ENCODE assay signal across 24 mouse cellular contexts in genomic region chr9:9420326-9420725, GRCm38 (mm10).
"Had no signal": no experiment of that assay in that cellular context is flagged by ENCODE, and none has a peak within 500 bp of the region (broad histone marks: within the 10 kb centered on the region; RNA-seq: fewer than 3 reads in every experiment).

No protein-coding gene starts in this region.

- H3K4me2 ChIP-seq: limb, embryonic 13.5 days; liver, embryonic 12.5 days; liver, embryonic 15.5 days; lung, embryonic 15.5 days; midbrain, embryonic 13.5 days; neural tube, embryonic 13.5 days; stomach, embryonic 15.5 days had no signal

- H3K9me3 ChIP-seq: limb, embryonic 10.5 days; limb, embryonic 13.5 days; liver, embryonic 12.5 days; liver, embryonic 15.5 days; lung, embryonic 15.5 days; midbrain, embryonic 10.5 days; midbrain, embryonic 13.5 days; neural tube, embryonic 13.5 days; stomach, embryonic 15.5 days had no signal

- DNase-seq: kidney, postnatal 25 days; layer of hippocampus, adult 9-11 months; liver; lung, adult 18-20 months; lung, postnatal 10 days; lung, postnatal 36 days; retina, postnatal 1 day; right cerebral cortex, postnatal 25 days; spleen, adult 18-20 months; thymus, postnatal 25 days had no signal

- ATAC-seq: liver, embryonic 12.5 days; midbrain, embryonic 13.5 days; midbrain, embryonic 16.5 days had no signal

- H3K27ac ChIP-seq: kidney, postnatal 0 days; layer of hippocampus, adult 2 months; limb, embryonic 10.5 days; limb, embryonic 13.5 days; liver, embryonic 12.5 days; liver, embryonic 15.5 days; lung, embryonic 15.5 days; midbrain, embryonic 10.5 days; midbrain, embryonic 13.5 days; neural tube, embryonic 13.5 days; stomach, embryonic 15.5 days had no signal

- H3K27me3 ChIP-seq: limb, embryonic 13.5 days; liver, embryonic 12.5 days; liver, embryonic 15.5 days; lung, embryonic 15.5 days; megakaryocyte, embryonic 14.5 days; midbrain, embryonic 13.5 days; neural tube, embryonic 13.5 days; stomach, embryonic 15.5 days had no signal

- H3K4me3 ChIP-seq: layer of hippocampus, adult 2 months; limb, embryonic 10.5 days; limb, embryonic 13.5 days; liver, embryonic 12.5 days; liver, embryonic 15.5 days; lung, embryonic 15.5 days; megakaryocyte, embryonic 14.5 days; midbrain, embryonic 10.5 days; midbrain, embryonic 13.5 days; myocyte; neural tube, embryonic 13.5 days; stomach, embryonic 15.5 days had no signal

- H3K9ac ChIP-seq: limb, embryonic 13.5 days; liver, embryonic 12.5 days; liver, embryonic 15.5 days; lung, embryonic 15.5 days; midbrain, embryonic 13.5 days; neural tube, embryonic 13.5 days; stomach, embryonic 15.5 days had no signal

- H3K4me1 ChIP-seq: limb, embryonic 10.5 days; limb, embryonic 13.5 days; liver, embryonic 12.5 days; liver, embryonic 15.5 days; lung, embryonic 15.5 days; megakaryocyte, embryonic 14.5 days; midbrain, embryonic 10.5 days; midbrain, embryonic 13.5 days; neural tube, embryonic 13.5 days; stomach, embryonic 15.5 days had no signal

- H3K36me3 ChIP-seq: limb, embryonic 10.5 days; limb, embryonic 13.5 days; liver, embryonic 12.5 days; liver, embryonic 15.5 days; lung, embryonic 15.5 days; midbrain, embryonic 10.5 days; midbrain, embryonic 13.5 days; neural tube, embryonic 13.5 days; stomach, embryonic 15.5 days had no signal
